Mouse (Mus musculus) forebrain, embryonic 11.5 days (tissue): ENCODE measurements around the gene Gdf11. TPM values are rescaled to one million over a fixed set of nuclear protein-coding genes. Genes with fewer than 3 reads are reported as not detected.

Source experiments
- ATAC-seq: fragments of 200-750 bp; cut with Nextera tagmentation; replicated peaks from 2 replicates; pipeline ENCODE4 v1.8.0; 2017; ENCODE audit warnings: moderate TSS enrichment; ENCODE audit not compliant: low FRiP score
- DNase-seq: peaks from one replicate; pipeline ENCODE4 v3.0.0-alpha.2; 2017; ENCODE audit warnings: low spot score
- H3K27ac ChIP-seq: fragments of 300-500 bp; sonication (generic); 2 replicates; pipeline ENCODE4 v1.5.1; 2014; ENCODE audit warnings: low read depth, low read length
- H3K27me3 ChIP-seq: fragments of 300-500 bp; sonication (generic); 2 replicates; pipeline ENCODE4 v1.6.1; 2014; ENCODE audit warnings: mild to moderate bottlenecking, low read length, mixed read lengths; ENCODE audit not compliant: control insufficient read depth, insufficient read depth
- H3K36me3 ChIP-seq: fragments of 300-500 bp; sonication (generic); 2 replicates; pipeline ENCODE4 v1.6.1; 2014; ENCODE audit warnings: mild to moderate bottlenecking, low read length, moderate library complexity, mixed read lengths; ENCODE audit not compliant: control insufficient read depth, insufficient read depth
- H3K4me1 ChIP-seq: fragments of 300-500 bp; sonication (generic); replicated peaks from 2 replicates; pipeline ENCODE4 v1.6.1; 2014; ENCODE audit warnings: low read length, mixed read lengths; ENCODE audit not compliant: control insufficient read depth, insufficient read depth
- H3K4me2 ChIP-seq: fragments of 300-500 bp; sonication (generic); 2 replicates; pipeline ENCODE4 v1.6.1; 2014; ENCODE audit warnings: low read depth, mild to moderate bottlenecking, low read length, moderate library complexity, mixed read lengths; ENCODE audit not compliant: severe bottlenecking
- H3K4me3 ChIP-seq: fragments of 300-500 bp; sonication (generic); 2 replicates; pipeline ENCODE4 v1.5.1; 2014; ENCODE audit warnings: low read depth, low read length
- H3K9ac ChIP-seq: fragments of 300-500 bp; sonication (generic); 2 replicates; pipeline ENCODE4 v1.6.1; 2014; ENCODE audit warnings: low read length
- H3K9me3 ChIP-seq: fragments of 300-500 bp; sonication (generic); 2 replicates; pipeline ENCODE4 v1.6.1; 2016; ENCODE audit warnings: low read length, mixed read lengths; ENCODE audit not compliant: control insufficient read depth
- WGBS: fragments of 180-500 bp; shearing (Covaris S2); extraction: QIAGEN DNeasy Blood & Tissue Kit; methylation state at CpG from one replicate; pipeline ENCODE4 v1.1.7; 2014; 5-methylcytosine and 5-hydroxymethylcytosine counted together
- polyA plus RNA-seq: library from polyadenylated mRNA; unstranded; fragments of >200 nt; fragmentation: Nextera tagmentation; extraction: Ambion mirVana; gene quantifications from 2 replicates; pipeline ENCODE4 v1.2.1, GENCODE M21; 2014

Gene Gdf11
- polyA plus RNA-seq, 1 experiment from 2014 or later, result 10.5 TPM

DNA sequence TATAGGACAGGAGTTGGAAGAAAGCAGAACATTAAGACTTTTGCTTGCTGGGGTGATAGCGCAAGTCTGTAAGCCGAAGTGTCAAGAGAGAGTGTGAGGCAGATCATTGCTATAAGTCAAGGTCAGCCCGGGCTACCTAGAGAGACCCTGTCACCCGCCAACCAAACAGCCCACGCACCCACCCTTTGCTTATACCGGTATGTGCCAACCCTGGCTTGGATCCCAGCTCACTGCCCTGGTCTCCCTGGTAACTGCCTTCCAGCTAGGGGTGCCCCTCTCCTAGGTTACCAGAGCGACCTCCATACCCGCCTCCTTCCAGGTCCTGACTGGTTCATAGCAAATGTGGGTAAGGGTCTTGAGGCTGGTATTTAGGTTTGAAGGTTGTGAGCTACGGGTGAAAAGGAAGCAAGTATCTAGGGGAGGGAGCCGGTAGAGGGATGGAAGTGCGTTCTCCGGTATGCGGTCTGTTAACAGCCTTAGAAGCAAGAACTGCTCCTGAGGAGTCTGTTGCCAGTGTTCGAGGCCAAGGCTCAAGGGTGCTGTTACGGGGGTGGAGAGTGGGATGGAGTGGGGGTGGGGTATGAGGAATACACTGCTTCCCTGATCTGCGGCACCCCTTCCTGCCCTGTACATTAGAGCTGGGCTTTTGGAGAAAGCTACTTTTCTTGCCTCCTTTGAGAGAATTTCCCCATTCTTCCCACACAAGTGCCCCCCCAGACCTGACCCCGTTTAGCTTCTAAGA is 4.6 kb upstream of the Gdf11 start:
- no peaks in the 10 kb centered on the region for H3K9me3 ChIP-seq
- DNase-seq (peak; percentile 57), ATAC-seq (no peak; the same call in 1 of the 2 replicates)
- H3K36me3 ChIP-seq, result no peaks in the 10 kb centered on the region
- H3K4me1 ChIP-seq, result peaks cover 5% of the 10 kb centered on the region; the same call in 1 of the 2 replicates
- H3K27ac ChIP-seq, result no peak overlapping the region
- 2% methylated on average over 17 of the region's 17 CpGs for WGBS
- peaks cover 7% of the 10 kb centered on the region for H3K27me3 ChIP-seq
- H3K4me3 ChIP-seq, result no peak overlapping the region
- no peak overlapping the region for H3K9ac ChIP-seq
- H3K4me2 ChIP-seq, result 0 out of 2 replicates have a peak overlapping the region, but pooled peaks have one; percentile 18

DNA sequence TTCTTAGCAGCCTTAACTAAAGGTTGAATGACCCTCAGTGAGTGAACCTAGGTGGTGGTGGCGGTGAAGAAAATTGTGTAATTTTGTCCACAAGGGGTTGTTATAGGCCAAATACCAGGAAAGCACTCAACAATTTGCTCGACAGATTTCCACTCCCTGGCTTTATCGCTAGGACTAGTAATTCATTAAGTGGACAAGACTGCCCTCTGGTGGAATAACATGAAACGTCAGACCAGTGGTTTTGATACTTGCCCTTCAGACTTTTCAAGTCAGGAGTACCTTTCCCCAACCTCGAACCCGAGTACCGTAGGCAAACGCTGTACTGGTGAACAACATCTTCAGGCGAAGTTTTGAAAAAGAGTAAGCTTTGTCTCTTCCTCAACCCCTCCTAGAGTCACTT is 3.9 kb upstream of the Gdf11 start:
- no peak overlapping the region for H3K4me3 ChIP-seq
- ATAC-seq (no peak), DNase-seq (peak; percentile 82)
- H3K36me3 ChIP-seq, result no peaks in the 10 kb centered on the region
- WGBS, result under 1% methylated on average over 9 of the region's 9 CpGs
- H3K27me3 ChIP-seq, result peaks cover 7% of the 10 kb centered on the region
- H3K4me2 ChIP-seq, result no peak overlapping the region
- H3K9me3 ChIP-seq, result no peaks in the 10 kb centered on the region
- no peak overlapping the region for H3K27ac ChIP-seq
- peaks cover 5% of the 10 kb centered on the region; the same call in 1 of the 2 replicates for H3K4me1 ChIP-seq
- H3K9ac ChIP-seq, result no peak overlapping the region

DNA sequence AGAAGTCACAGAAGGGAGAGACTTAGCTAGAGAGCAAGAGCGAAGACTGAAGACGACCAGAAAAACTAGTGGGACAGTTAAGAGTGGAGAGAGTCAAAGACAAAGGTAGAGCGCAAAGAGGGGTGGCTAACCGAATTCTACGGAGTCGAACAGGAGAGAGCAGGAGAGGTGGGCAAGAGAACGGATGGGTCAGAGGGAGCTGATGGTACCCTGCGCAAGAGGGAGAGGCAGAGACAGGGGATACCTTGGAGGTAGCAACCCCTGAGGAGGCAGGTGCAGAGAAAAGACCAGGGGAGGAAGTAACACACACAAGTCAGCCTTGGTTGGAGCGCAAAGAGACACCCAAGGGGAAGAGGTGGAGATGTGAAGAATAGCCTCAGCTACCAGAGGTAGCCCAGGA is 728 bp upstream of the Gdf11 start:
- peak overlapping the region; percentile 84 for H3K27ac ChIP-seq
- no peaks in the 10 kb centered on the region for H3K9me3 ChIP-seq
- DNase-seq (peak; percentile 57), ATAC-seq (peak; percentile 6; the same call in 1 of the 2 replicates)
- peaks cover 15% of the 10 kb centered on the region for H3K4me1 ChIP-seq
- peaks cover 7% of the 10 kb centered on the region for H3K27me3 ChIP-seq
- H3K4me2 ChIP-seq, result peak overlapping the region; percentile 87
- no peaks in the 10 kb centered on the region for H3K36me3 ChIP-seq
- WGBS, result under 1% methylated on average over 9 of the region's 9 CpGs
- peak overlapping the region; percentile 79 for H3K4me3 ChIP-seq
- H3K9ac ChIP-seq, result peak overlapping the region; percentile 89

DNA sequence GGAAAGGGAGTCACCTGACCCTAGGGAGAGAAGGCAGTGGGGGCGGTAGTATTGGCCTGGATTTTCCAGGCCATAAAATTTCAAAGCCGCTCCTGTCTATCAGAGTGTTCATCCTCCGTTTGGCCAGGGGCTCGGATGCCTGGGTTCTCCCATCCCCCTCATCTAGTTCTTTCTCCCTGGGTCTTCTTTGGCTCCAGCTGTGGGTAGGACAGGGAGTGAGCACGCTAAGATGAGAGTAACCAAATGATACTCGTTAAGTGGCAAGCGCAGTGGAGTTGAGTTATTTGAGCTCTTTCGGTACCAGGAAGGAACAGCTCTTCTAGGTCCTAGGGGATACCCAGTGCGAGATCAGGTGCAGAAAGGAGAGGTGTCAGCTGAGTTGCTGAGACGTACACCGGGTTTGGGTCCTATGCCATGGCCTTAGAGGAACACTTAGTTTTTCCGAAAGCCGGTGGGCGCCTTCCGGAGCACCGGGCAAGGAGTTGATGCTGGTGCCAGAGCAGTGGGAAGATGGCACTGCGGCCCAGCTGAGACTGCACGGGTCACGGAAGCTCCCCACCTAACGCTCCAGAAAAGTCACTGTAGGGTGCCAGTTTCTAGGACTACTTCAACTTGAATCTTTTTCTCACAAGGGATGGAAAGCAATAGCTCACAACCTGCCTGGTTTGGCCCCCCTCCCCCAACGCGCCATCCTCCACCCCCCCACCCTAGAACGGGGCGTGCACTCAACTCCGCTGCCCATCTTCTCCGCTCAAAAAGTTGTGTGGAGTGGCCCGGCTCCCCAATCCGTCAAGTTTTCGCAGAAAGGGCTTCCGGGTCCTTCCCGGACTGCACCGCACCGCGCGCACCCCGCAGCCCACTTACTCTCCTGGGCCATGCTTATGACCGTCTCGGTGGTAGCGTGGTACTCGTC is 879 bp downstream of the Gdf11 start:
- Histone ChIP-seq H3K9me3 (no peaks in the 10 kb centered on the region), H3K4me1 (peaks cover 15% of the 10 kb centered on the region), H3K9ac (peak overlapping the region; percentile 89), H3K27ac (peak overlapping the region; percentile 84), H3K4me2 (peak overlapping the region; percentile 87), H3K4me3 (peak overlapping the region; percentile 79), H3K27me3 (no peaks in the 10 kb centered on the region; the same call in 1 of the 2 replicates), H3K36me3 (no peaks in the 10 kb centered on the region; the same call in 1 of the 2 replicates)
- WGBS, result 1% methylated on average over 40 of the region's 40 CpGs
- ATAC-seq (no peak), DNase-seq (no peak)

DNA sequence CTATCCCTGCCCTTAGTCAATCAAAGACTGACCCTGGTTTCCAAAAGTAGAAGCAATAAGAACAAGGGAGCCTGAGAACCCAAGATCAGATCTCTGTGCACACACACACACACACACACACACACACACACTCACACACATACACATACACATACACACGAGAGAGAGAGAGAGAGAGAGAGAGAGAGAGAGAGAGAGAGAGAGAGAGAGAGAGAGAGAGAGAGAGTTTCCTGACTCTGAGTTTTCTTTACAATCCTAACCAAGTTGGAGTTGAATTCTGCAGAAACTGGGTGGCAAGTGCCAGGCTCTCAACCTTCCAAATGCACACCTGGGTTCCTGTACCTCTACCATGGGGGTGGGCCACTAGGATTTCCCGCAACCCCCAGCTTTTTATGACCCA is 1.7 kb downstream of the Gdf11 start:
- Histone ChIP-seq H3K4me1 (peaks cover 15% of the 10 kb centered on the region), H3K27ac (peak overlapping the region; percentile 84), H3K9me3 (no peaks in the 10 kb centered on the region), H3K27me3 (no peaks in the 10 kb centered on the region; the same call in 1 of the 2 replicates), H3K36me3 (no peaks in the 10 kb centered on the region; the same call in 1 of the 2 replicates), H3K9ac (peak overlapping the region; percentile 89), H3K4me3 (peak overlapping the region; percentile 79), H3K4me2 (peak overlapping the region; percentile 87)
- DNase-seq (no peak), ATAC-seq (no peak)
- WGBS, result 4% methylated on average over 2 of the region's 2 CpGs

DNA sequence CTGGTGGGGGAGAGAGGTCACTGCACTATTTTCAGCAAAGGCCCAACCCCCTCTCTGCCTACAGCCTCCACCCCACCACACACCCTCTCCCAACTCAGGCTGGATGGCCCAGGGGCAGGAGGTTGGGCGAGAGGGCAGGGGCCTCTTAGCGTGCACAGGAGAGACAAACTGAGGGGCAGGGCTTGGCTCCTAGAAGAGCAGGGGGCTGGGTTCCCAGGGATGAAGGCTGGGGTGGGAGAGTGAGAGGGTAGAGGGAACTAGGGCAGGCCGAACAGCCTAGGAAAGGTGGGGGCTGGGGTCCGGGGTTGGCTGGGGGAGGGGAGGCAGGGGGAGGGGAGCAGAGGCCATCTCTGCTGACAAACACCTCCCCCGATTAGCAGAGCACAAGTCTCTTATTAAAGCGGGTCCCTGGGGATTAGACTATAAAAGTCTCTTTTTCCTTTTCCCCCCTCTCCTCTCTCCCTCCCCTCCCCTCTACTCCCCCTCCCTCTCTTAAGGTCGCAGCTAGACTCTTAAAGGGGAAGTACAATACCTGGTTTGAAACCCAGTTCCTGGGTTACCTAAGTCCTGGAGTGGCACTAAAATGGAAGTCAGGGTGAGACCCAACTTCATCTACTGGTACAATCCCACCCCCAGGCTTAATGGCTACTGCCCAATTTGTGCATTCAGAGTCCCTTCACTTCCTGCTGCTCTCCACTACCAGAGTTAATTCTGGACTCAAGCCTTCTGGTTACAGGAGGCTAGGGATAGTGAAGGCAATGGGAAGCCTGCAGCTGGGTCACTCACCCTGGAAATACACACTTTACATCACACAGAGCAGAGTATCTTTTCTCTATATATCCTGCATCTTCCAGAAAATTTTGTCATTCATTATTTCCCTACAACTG is 2.3 kb downstream of the Gdf11 start:
- Histone ChIP-seq H3K27ac (peak overlapping the region; percentile 84), H3K4me2 (peak overlapping the region; percentile 87), H3K9me3 (no peaks in the 10 kb centered on the region), H3K36me3 (no peaks in the 10 kb centered on the region; the same call in 1 of the 2 replicates), H3K4me3 (peak overlapping the region; percentile 79), H3K9ac (peak overlapping the region; percentile 60), H3K27me3 (no peaks in the 10 kb centered on the region), H3K4me1 (peaks cover 15% of the 10 kb centered on the region)
- ATAC-seq (peak; percentile 68), DNase-seq (peak; percentile 85)
- WGBS, result 0% methylated on average over 7 of the region's 7 CpGs

DNA sequence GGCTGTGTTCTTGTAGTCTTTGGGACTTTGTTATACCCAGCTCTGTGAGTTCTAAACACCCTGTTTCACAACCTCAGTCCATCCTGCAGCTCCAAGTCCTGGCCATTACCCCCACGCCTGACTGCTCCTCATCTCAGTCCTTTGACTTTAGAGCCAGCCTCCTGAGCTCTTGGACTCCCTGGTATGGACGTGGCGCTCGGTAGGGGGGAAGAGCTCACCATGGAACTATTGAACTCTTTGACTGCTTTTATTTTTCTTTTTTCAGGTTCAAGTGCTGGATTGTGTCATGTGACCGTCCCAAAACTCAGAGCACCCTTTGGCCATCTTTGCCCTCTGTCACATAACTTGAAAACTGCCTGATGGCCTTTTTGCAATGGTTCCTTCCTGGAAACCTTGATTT is 9.5 kb downstream of the Gdf11 start:
- Histone ChIP-seq H3K9me3 (no peaks in the 10 kb centered on the region), H3K27me3 (no peaks in the 10 kb centered on the region), H3K4me2 (no peak overlapping the region), H3K4me1 (no peaks in the 10 kb centered on the region), H3K36me3 (no peaks in the 10 kb centered on the region; the same call in 1 of the 2 replicates), H3K27ac (no peak overlapping the region), H3K9ac (no peak overlapping the region), H3K4me3 (no peak overlapping the region)
- DNase-seq (no peak), ATAC-seq (no peak)
- 83% methylated on average over 5 of the region's 5 CpGs for WGBS

DNA sequence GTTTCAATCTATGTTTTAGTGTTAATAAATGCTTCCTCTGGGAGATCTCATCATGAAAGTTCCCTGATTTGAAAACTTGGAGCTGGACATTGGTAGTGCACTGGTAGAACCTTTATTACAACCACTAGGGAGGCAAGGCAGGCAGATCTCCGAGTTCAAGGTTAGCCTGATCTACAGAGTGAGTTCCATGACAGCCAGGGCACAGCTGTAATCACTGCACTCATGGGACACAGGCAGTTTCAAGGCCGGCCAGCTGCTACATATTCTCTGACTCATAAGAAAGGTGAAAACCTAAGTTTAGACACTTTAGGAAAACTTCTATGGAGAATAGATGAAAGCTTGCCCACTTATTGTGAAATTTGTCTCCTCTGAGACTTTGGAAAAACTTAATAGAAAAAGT is 12.7 kb downstream of the Gdf11 start:
- Histone ChIP-seq H3K4me3 (no peak overlapping the region), H3K4me2 (no peak overlapping the region), H3K27me3 (no peaks in the 10 kb centered on the region), H3K9ac (no peak overlapping the region), H3K36me3 (no peaks in the 10 kb centered on the region; the same call in 1 of the 2 replicates), H3K27ac (no peak overlapping the region), H3K9me3 (no peaks in the 10 kb centered on the region), H3K4me1 (no peaks in the 10 kb centered on the region)
- WGBS, result 92% methylated on average over 2 of the region's 2 CpGs
- ATAC-seq (no peak), DNase-seq (no peak)
